Mouse (Mus musculus): ENCODE data around the gene Cd274. TPM values are rescaled to one million over a fixed set of nuclear protein-coding genes. Genes with fewer than 3 reads are reported as not detected.

Cd274 gene
- polyA plus RNA-seq, 1 experiment: 1.9 TPM

DNA sequence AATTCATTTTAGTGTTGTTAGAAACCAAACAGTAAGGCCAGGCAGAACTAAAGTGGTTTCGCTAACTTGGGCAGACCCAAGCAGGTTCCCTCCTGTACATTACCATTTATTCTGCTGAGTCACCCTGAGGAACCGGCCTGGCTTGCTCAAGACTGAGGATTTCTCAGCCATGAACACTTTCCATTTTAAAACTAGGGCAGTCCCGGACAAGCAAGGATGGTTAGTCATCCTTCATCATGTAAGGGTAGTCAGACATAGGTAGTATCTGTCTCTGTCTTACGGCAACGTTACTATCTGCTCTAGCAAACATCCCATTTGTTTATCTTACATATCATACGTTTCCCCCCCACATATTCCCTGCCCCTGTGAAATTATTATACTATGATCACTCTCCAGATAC lies 17.7 kb downstream of the Cd274 start:
- Histone ChIP-seq H3K27ac (ENCODE audit: insufficient read depth, low read length) (no peak overlapping the region), H3K4me3 (ENCODE audit: insufficient read depth, low read length) (no peak overlapping the region), H3K4me1 (ENCODE audit: control insufficient read depth, insufficient read depth, low read length) (no peaks in the 10 kb centered on the region)
- no peak for TF ChIP-seq CTCF (IDR thresholded peaks at IDR 0.05; ENCODE audit: extremely low read depth, insufficient read depth, low read length)
- no peak for TF ChIP-seq POLR2A (IDR thresholded peaks at IDR 0.05; ENCODE audit: extremely low read depth, insufficient read depth, low read length)

GRCm38 (mm10) chr19:29385822-29386221 lies 18.6 kb downstream of the Cd274 start:
- Histone ChIP-seq H3K4me1 (ENCODE audit: control insufficient read depth, insufficient read depth, low read length) (no peaks in the 10 kb centered on the region), H3K27ac (ENCODE audit: insufficient read depth, low read length) (no peak overlapping the region), H3K4me3 (ENCODE audit: insufficient read depth, low read length) (no peak overlapping the region)
- no peak for TF ChIP-seq POLR2A (IDR thresholded peaks at IDR 0.05; ENCODE audit: extremely low read depth, insufficient read depth, low read length)
- no peak for TF ChIP-seq CTCF (IDR thresholded peaks at IDR 0.05; ENCODE audit: extremely low read depth, insufficient read depth, low read length)

- Histone ChIP-seq H3K27ac (ENCODE audit: insufficient read depth, low read length) (no peak overlapping the region), H3K4me3 (ENCODE audit: insufficient read depth, low read length) (no peak overlapping the region), H3K4me1 (ENCODE audit: control insufficient read depth, insufficient read depth, low read length) (no peaks in the 10 kb centered on the region)
- TF ChIP-seq CTCF (IDR thresholded peaks at IDR 0.05; ENCODE audit: extremely low read depth, insufficient read depth, low read length) (no peak), POLR2A (IDR thresholded peaks at IDR 0.05; ENCODE audit: extremely low read depth, insufficient read depth, low read length) (no peak)
These were observed 21.6 kb downstream of the Cd274 start for GRCm38 (mm10) chr19:29388818-29389217.

DNA sequence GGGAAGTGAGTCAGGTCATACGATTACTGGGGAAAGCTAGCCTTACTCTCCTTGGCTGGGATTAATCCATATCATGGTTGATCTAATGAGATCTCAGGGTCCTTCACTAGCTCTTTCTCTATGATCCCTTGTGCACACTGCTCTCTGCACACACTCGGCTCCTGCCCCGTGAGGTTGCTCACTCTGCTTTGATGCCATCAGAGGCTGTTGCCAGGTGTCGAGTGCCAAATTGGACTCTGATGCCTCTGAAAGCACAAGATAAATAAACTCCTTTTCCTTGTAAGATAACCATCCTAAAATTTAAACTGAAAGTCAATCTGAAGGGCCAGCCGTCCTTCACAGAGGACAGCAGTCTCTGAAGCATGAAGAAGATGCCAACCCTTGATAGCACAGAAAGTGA lies 23.2 kb downstream of the Cd274 start:
- Histone ChIP-seq H3K4me3 (ENCODE audit: insufficient read depth, low read length) (no peak overlapping the region), H3K4me1 (ENCODE audit: control insufficient read depth, insufficient read depth, low read length) (no peaks in the 10 kb centered on the region), H3K27ac (ENCODE audit: insufficient read depth, low read length) (no peak overlapping the region)
- no peak for TF ChIP-seq CTCF (IDR thresholded peaks at IDR 0.05; ENCODE audit: extremely low read depth, insufficient read depth, low read length)
- TF ChIP-seq POLR2A (IDR thresholded peaks at IDR 0.05; ENCODE audit: extremely low read depth, insufficient read depth, low read length): no peak

- Histone ChIP-seq H3K27ac (ENCODE audit: insufficient read depth, low read length) (no peak overlapping the region), H3K4me3 (ENCODE audit: insufficient read depth, low read length) (no peak overlapping the region), H3K4me1 (ENCODE audit: control insufficient read depth, insufficient read depth, low read length) (no peaks in the 10 kb centered on the region)
- TF ChIP-seq CTCF (IDR thresholded peaks at IDR 0.05; ENCODE audit: extremely low read depth, insufficient read depth, low read length) (no peak), POLR2A (IDR thresholded peaks at IDR 0.05; ENCODE audit: extremely low read depth, insufficient read depth, low read length) (no peak)
These were observed 24.0 kb downstream of the Cd274 start for GRCm38 (mm10) chr19:29391279-29391678.

GRCm38 (mm10) chr19:29393333-29393732 lies 26.1 kb downstream of the Cd274 start:
- H3K4me1 ChIP-seq (ENCODE audit: control insufficient read depth, insufficient read depth, low read length): no peaks in the 10 kb centered on the region
- H3K27ac ChIP-seq (ENCODE audit: insufficient read depth, low read length): no peak overlapping the region
- no peak overlapping the region for H3K4me3 ChIP-seq (ENCODE audit: insufficient read depth, low read length)
- TF ChIP-seq CTCF (IDR thresholded peaks at IDR 0.05; ENCODE audit: extremely low read depth, insufficient read depth, low read length) (no peak), POLR2A (IDR thresholded peaks at IDR 0.05; ENCODE audit: extremely low read depth, insufficient read depth, low read length) (no peak)

DNA sequence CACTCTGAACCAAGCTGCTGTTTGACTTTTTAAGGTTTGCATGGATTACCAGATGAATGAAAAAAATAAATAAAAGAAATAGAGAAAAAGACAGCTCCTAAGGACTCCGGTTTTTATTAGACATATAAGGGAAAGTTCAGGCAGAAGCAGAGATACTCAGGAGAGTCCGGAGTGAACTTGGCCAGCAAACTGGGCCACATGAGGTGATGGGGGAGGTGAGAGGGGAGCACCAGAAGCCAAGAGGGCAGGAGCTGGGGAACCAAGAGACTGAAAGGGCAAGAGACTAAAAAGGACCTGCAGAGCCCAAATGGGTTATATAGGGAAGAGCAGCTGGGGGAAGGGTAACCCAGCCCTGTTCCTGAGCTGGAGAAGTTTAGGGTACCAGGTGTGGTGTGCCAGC lies 27.5 kb downstream of the Cd274 start:
- no peak for TF ChIP-seq POLR2A (IDR thresholded peaks at IDR 0.05; ENCODE audit: extremely low read depth, insufficient read depth, low read length)
- TF ChIP-seq CTCF (IDR thresholded peaks at IDR 0.05; ENCODE audit: extremely low read depth, insufficient read depth, low read length): no peak
- H3K27ac ChIP-seq (ENCODE audit: insufficient read depth, low read length): no peak overlapping the region
- no peaks in the 10 kb centered on the region for H3K4me1 ChIP-seq (ENCODE audit: control insufficient read depth, insufficient read depth, low read length)
- H3K4me3 ChIP-seq (ENCODE audit: insufficient read depth, low read length): no peak overlapping the region

- no peak overlapping the region for H3K27ac ChIP-seq (ENCODE audit: insufficient read depth, low read length)
- no peak for TF ChIP-seq POLR2A (IDR thresholded peaks at IDR 0.05; ENCODE audit: extremely low read depth, insufficient read depth, low read length)
- TF ChIP-seq CTCF (IDR thresholded peaks at IDR 0.05; ENCODE audit: extremely low read depth, insufficient read depth, low read length): no peak
- no peak overlapping the region for H3K4me3 ChIP-seq (ENCODE audit: insufficient read depth, low read length)
- H3K4me1 ChIP-seq (ENCODE audit: control insufficient read depth, insufficient read depth, low read length): no peaks in the 10 kb centered on the region
These were observed 29.1 kb downstream of the Cd274 start for GRCm38 (mm10) chr19:29396353-29396752.

DNA sequence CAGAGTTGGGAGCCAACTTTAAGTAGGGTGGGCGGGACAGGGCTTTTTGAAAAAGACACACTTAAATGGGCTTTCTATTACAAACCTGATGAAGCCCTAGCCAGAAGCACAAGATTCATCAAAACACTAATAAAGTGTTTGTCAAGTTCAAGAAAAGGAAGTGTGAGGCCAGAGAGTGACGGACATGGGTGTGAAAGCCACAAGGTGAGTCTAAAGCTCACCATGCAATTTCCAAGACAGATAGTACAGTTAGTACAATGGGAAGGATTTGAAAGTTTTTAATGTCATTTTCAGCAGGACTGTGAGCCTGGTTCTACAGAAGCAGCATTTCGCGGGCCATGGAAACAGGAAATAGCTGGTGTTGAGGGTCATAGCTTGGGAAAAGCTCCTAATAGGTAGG lies 32.5 kb downstream of the Cd274 start:
- Histone ChIP-seq H3K27ac (ENCODE audit: insufficient read depth, low read length) (no peak overlapping the region), H3K4me1 (ENCODE audit: control insufficient read depth, insufficient read depth, low read length) (no peaks in the 10 kb centered on the region), H3K4me3 (ENCODE audit: insufficient read depth, low read length) (no peak overlapping the region)
- TF ChIP-seq POLR2A (IDR thresholded peaks at IDR 0.05; ENCODE audit: extremely low read depth, insufficient read depth, low read length) (no peak), CTCF (IDR thresholded peaks at IDR 0.05; ENCODE audit: extremely low read depth, insufficient read depth, low read length) (no peak)

DNA sequence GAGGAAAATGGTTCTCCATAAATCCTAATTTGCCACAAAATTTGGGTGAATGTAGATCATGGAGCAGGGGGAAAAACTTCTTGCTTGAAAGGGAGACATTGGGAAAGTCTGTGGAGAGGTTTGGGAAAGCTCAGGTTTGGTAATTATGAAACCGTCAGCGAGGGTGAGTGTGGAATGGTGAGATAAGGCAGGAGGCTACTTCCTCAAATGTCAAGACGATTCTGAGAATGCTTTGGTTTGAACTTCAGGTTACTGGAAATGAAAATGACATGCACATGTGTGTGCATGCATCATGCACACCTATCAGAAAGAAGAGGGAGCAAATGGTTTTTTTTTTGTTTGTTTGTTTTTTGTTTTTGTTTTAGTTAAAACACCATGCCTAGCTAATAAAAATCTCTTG lies 33.2 kb downstream of the Cd274 start:
- no peaks in the 10 kb centered on the region for H3K4me1 ChIP-seq (ENCODE audit: control insufficient read depth, insufficient read depth, low read length)
- no peak overlapping the region for H3K27ac ChIP-seq (ENCODE audit: insufficient read depth, low read length)
- H3K4me3 ChIP-seq (ENCODE audit: insufficient read depth, low read length): no peak overlapping the region
- TF ChIP-seq CTCF (IDR thresholded peaks at IDR 0.05; ENCODE audit: extremely low read depth, insufficient read depth, low read length): no peak
- TF ChIP-seq POLR2A (IDR thresholded peaks at IDR 0.05; ENCODE audit: extremely low read depth, insufficient read depth, low read length): no peak

- H3K27ac ChIP-seq (ENCODE audit: insufficient read depth, low read length): no peak overlapping the region
- no peak overlapping the region for H3K4me3 ChIP-seq (ENCODE audit: insufficient read depth, low read length)
- 0 out of 2 replicates have a peak, but pooled peaks cover 1% of the 10 kb centered on the region for H3K4me1 ChIP-seq (ENCODE audit: control insufficient read depth, insufficient read depth, low read length)
- TF ChIP-seq CTCF (IDR thresholded peaks at IDR 0.05; ENCODE audit: extremely low read depth, insufficient read depth, low read length) (no peak), POLR2A (IDR thresholded peaks at IDR 0.05; ENCODE audit: extremely low read depth, insufficient read depth, low read length) (no peak)
These were observed 35.4 kb downstream of the Cd274 start for GRCm38 (mm10) chr19:29402621-29403020.

Data from cortical plate, adult 2 months (tissue).